Mouse (Mus musculus): ENCODE data around the gene Hist1h2bk.

- TF ChIP-seq CTCF (IDR thresholded peaks at IDR 0.05; ENCODE audit: control insufficient read depth, insufficient read depth, low read length) (no peak), POLR2A (IDR thresholded peaks at IDR 0.05; ENCODE audit: borderline replicate concordance, control insufficient read depth, low read depth, low read length) (no peak)
Observed at GRCm38 (mm10) chr13:21997821-21998220, 37.8 kb upstream of the Hist1h2bk start.

Measured in bone marrow, adult 2 months (tissue).